Mouse (Mus musculus) erythroblast, embryonic 14.5 days (primary cell): ENCODE measurements at regions not wholly inside any gene's neighbourhood (a gene's known extent, or its start where the extent isn't known, plus 50 kb on each side); places are given as distances from the start of the nearest gene placed in this dataset.

Experiments
- H3K27me3 ChIP-seq: 2 replicates; pipeline ENCODE4 v1.6.1; 2012; ENCODE audit warnings: inconsistent platforms; ENCODE audit not compliant: control insufficient read depth
- H3K36me3 ChIP-seq: 2 replicates; pipeline ENCODE4 v1.6.1; 2012; ENCODE audit warnings: mild to moderate bottlenecking, inconsistent platforms; ENCODE audit not compliant: control insufficient read depth
- H3K4me1 ChIP-seq: 2 replicates; pipeline ENCODE4 v1.6.1; 2012; ENCODE audit warnings: inconsistent platforms; ENCODE audit not compliant: control insufficient read depth
- H3K4me3 ChIP-seq: replicated peaks from 2 replicates; pipeline ENCODE3; 2012; ENCODE audit warnings: moderate library complexity, mild to moderate bottlenecking, inconsistent platforms
- H3K9me3 ChIP-seq: 2 replicates; pipeline ENCODE4 v1.6.1; 2012; ENCODE audit warnings: low read length, inconsistent platforms, mixed read lengths; ENCODE audit not compliant: control insufficient read depth
- GATA1 ChIP-seq: IDR thresholded peaks from 2 replicates; pipeline ENCODE4 v1.6.1; 2012; ENCODE audit warnings: low read length, inconsistent platforms, mixed read lengths
- TAL1 ChIP-seq: IDR thresholded peaks from 3 replicates; pipeline ENCODE4 v1.6.1; 2012; ENCODE audit warnings: low read length, inconsistent platforms, mixed read lengths

DNA sequence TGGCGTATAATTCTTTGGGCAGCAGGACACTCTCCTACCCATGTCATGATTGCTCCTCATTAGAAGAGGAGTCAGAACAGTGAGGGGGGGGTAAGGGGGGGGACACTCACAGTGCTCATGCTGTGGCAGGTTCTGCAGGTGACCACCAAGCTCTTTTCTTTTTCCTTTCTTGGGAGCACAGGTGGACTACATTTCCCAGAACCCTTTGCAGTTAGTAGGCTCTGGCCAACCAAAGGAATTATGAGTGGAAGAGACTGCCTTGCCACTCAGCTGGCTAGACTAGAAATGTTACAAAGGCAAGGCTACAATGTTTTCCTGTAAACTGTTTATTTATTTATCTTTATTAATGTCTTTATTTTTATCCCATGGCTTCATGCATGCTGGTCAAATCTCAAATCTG lies 53.6 kb upstream of the Ifnlr1 start:
- peaks cover 22% of the 10 kb centered on the region for H3K4me1 ChIP-seq
- H3K36me3 ChIP-seq = no peaks in the 10 kb centered on the region
- no peaks in the 10 kb centered on the region for H3K9me3 ChIP-seq
- H3K4me3 ChIP-seq = no peak overlapping the region
- TF ChIP-seq GATA1 = no peak
- no peak for TF ChIP-seq TAL1
- peaks cover 2% of the 10 kb centered on the region; the same call in 1 of the 2 replicates for H3K27me3 ChIP-seq

DNA sequence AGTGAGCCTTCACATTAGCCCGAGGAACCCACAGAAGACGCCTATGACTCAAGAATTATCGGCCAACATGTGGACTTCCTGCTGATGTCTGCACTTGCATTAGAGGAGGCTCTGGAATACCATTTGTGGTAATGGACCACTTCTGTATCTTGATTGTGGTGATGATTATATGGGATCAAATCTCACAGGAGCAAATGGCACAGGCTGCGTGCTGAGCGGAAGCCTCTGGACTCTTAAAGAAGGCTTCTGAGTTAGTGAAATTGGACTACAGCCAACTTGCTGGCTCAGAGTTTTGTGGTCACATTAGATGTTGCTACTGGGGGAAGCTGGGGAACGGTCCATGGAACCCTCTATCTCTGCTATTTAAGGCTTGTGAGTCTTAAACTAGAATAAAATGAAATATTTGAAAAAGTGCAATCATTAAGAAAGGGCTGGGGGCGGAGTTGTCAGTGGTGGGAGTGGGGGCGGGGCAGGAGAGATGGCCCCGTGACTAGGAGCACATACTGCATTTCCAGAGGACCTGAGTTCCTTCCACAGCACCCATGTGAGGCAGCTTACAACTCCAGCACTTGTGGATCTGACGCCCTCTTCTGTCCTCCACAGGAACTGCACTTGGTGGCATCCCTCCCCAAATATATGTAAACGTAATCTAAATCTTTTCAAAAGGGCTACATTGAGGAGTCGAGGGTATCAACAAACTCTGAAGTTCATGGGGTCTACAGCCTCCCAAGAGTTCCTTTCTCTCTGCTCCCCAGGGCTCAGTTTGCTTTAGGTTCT lies 56.1 kb upstream of the Ifnlr1 start:
- Histone ChIP-seq H3K4me3 (no peak overlapping the region), H3K27me3 (peaks cover 2% of the 10 kb centered on the region; the same call in 1 of the 2 replicates), H3K4me1 (peaks cover 32% of the 10 kb centered on the region), H3K36me3 (no peaks in the 10 kb centered on the region), H3K9me3 (peaks cover 3% of the 10 kb centered on the region; the same call in 1 of the 2 replicates)
- TF ChIP-seq TAL1 (no peak), GATA1 (no peak)

DNA sequence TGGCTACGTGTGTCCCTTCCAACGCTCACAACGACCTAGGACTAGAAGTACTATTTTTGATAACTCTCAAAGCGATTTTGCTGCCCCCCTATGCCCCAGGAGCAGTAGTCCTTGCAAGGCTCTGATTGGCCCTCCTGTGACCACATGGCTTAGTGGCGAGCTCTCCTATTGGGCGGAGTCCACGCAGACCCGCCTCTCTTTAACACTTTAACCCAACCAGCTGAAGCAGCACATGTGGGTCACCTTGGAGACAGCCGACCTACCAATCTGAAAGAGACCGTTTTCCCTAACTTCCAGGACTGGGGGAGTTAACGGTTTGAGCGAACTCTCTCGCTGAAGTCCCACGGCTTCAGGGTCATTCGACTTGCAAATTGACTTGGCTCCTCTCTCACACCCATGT lies 53.0 kb upstream of the Grhl3 start:
- TF ChIP-seq TAL1 (no peak), GATA1 (no peak)
- H3K9me3 ChIP-seq = peaks cover 3% of the 10 kb centered on the region; the same call in 1 of the 2 replicates

DNA sequence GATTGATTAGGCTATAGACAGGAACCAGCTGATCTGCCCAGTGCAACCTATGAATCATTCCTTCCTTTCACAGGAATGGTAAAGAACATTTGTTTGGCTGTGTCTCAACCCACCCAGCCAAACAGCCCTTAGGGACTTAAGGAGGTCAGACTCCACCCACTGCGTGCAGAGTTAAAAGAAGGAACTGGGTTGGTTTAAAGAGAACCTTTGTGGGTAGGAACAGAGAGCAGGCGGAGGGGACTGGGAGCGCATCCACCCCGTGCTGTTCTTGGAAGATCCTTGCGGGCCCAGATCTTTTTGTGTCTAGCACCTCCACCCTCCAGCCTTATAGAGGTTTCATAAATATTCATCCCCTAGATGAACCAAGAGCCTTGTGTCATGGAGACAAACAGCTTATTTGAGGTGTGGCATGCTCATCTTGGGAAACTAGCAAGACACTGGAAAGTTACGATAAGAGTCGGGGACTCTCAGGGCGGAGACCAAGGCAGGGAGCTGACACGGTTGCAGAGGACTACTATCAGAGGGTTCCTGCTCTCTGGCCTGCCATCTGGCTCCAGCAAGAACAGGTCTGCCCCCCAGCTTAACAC lies 49.8 kb upstream of the Grhl3 start:
- Histone ChIP-seq H3K4me3 (peak overlapping the region; percentile 49), H3K9me3 (peaks cover 12% of the 10 kb centered on the region), H3K36me3 (peaks cover 7% of the 10 kb centered on the region; the same call in 1 of the 2 replicates), H3K4me1 (peaks cover 54% of the 10 kb centered on the region), H3K27me3 (peaks cover 15% of the 10 kb centered on the region)
- TF ChIP-seq TAL1 = peak; percentile 73
- peak; percentile 47; the same call in 1 of the 2 replicates for TF ChIP-seq GATA1

More for the DNA sequence above, 53.0 kb upstream of the Grhl3 start:
- Histone ChIP-seq H3K36me3 (peaks cover 1% of the 10 kb centered on the region; the same call in 1 of the 2 replicates), H3K4me3 (no peak overlapping the region), H3K27me3 (no peaks in the 10 kb centered on the region), H3K4me1 (peaks cover 61% of the 10 kb centered on the region)
